8 mouse cellular contexts compared by ENCODE assay signal in the genomic region with DNA sequence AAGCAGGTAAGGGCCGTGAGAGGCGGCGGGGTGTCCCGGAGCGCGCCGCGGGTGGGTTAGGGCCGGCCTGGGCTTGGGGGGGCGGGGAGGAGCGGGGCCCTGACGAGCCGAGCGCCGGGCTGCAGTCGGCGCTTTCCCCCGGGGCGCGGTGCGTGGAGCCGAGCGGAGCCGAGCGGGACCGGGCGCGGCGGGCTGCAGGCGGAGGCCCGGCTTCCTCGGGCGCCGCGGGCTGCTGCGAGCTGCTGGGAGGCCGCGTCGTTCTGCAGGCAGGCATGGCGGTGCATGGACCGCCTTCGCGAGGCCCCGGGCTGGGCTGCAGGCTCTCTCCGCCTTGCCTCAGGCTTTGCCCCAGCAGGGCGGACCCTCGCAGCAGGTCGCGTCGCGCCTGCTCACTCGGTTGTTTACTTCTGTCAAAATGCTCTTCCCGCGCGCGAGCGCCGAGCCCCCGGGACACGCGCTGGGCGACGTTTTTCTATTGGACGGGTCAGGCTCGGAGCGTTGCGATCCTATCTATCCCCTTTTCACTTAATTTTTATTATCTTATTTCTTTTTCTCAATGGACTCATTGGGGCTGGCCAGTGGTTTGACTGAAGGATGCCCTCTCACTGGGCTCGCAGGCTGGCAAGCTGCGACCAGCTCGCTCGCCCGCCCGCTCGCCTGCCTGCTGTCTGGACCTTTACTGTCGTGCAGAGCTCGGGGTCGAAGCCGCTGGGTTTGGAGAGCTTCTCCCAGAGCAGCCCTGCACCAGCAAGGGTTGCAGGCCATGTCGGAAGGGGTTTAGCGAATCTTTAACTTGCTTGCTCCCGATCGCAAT. TPM values are rescaled to one million over a fixed set of nuclear protein-coding genes. Genes with fewer than 3 reads are reported as not detected.
DNase-seq lines count a peak whose midpoint lies in the region; ATAC-seq and TF ChIP-seq lines count a peak whose summit lies in the region.

No protein-coding gene starts in this region.

- H3K36me3 ChIP-seq in embryonic facial prominence, embryonic 11.5 days (replicated peaks; ENCODE audit: control insufficient read depth, insufficient read depth, low read depth, low read length) = no peaks in the 10 kb centered on the region; the same call in 1 of the 2 replicates
- H3K36me3 ChIP-seq in heart, adult 2 months (ENCODE audit: control insufficient read depth, insufficient read depth, low read length) = peaks cover 12% of the 10 kb centered on the region
- H3K36me3 ChIP-seq in kidney, embryonic 15.5 days = peaks cover 26% of the 10 kb centered on the region
- peaks cover 10% of the 10 kb centered on the region for H3K36me3 ChIP-seq in liver, embryonic 11.5 days (ENCODE audit: control insufficient read depth, insufficient read depth, low read length)
- H3K36me3 ChIP-seq in myocyte (ENCODE audit: control insufficient read depth, insufficient read depth) = peaks cover 10% of the 10 kb centered on the region
- peaks cover 4% of the 10 kb centered on the region for H3K36me3 ChIP-seq in stomach, embryonic 14.5 days (ENCODE audit: control insufficient read depth, insufficient read depth, low read length)

- ATAC-seq in CD4-positive, CD25-positive, alpha-beta regulatory T cell, adult 4 months = peak; percentile 16
- ATAC-seq in embryonic facial prominence, embryonic 11.5 days (replicated peaks; ENCODE audit: insufficient number of reproducible peaks, low FRiP score, low TSS enrichment, low read depth) = peak; percentile 54
- peak; percentile 84 for ATAC-seq in kidney, embryonic 15.5 days (replicated peaks; ENCODE audit: low FRiP score)
- ATAC-seq in liver, embryonic 11.5 days (replicated peaks; ENCODE audit: low FRiP score) = peak; percentile 65
- peak; percentile 73 for ATAC-seq in stomach, embryonic 14.5 days (ENCODE audit: insufficient number of reproducible peaks, insufficient read depth, low FRiP score, low read depth)

- TF ChIP-seq CTCF in heart, adult 2 months (IDR thresholded peaks at IDR 0.05) = no peak

- TF ChIP-seq POLR2A in heart, adult 2 months (IDR thresholded peaks at IDR 0.05; ENCODE audit: insufficient read depth, low read depth, low read length) = no peak
- no peak for TF ChIP-seq POLR2A in myocyte (IDR thresholded peaks at IDR 0.05; ENCODE audit: insufficient read length, low read depth)

- no peaks in the 10 kb centered on the region for H3K9me3 ChIP-seq in embryonic facial prominence, embryonic 11.5 days (replicated peaks; ENCODE audit: control insufficient read depth, low read length)
- H3K9me3 ChIP-seq in kidney, embryonic 15.5 days (replicated peaks) = no peaks in the 10 kb centered on the region
- no peaks in the 10 kb centered on the region for H3K9me3 ChIP-seq in liver, embryonic 11.5 days (ENCODE audit: control insufficient read depth, low read length)
- no peaks in the 10 kb centered on the region for H3K9me3 ChIP-seq in stomach, embryonic 14.5 days (ENCODE audit: control insufficient read depth, low read depth, low read length)

- no peaks in the 10 kb centered on the region for H3K27me3 ChIP-seq in embryonic facial prominence, embryonic 11.5 days (ENCODE audit: control insufficient read depth, insufficient read depth, low read length)
- H3K27me3 ChIP-seq in heart, adult 2 months (ENCODE audit: control insufficient read depth, insufficient read depth, low read length) = no peaks in the 10 kb centered on the region
- H3K27me3 ChIP-seq in kidney, embryonic 15.5 days = no peaks in the 10 kb centered on the region
- H3K27me3 ChIP-seq in liver, embryonic 11.5 days (replicated peaks; ENCODE audit: control insufficient read depth, insufficient read depth, low read length) = no peaks in the 10 kb centered on the region
- H3K27me3 ChIP-seq in myocyte (ENCODE audit: control insufficient read depth, insufficient read depth, insufficient read length) = no peaks in the 10 kb centered on the region
- H3K27me3 ChIP-seq in stomach, embryonic 14.5 days (ENCODE audit: control insufficient read depth, insufficient read depth, low read length) = no peaks in the 10 kb centered on the region

- no peak for TF ChIP-seq EP300 in heart, adult 2 months (IDR thresholded peaks at IDR 0.05; ENCODE audit: insufficient read depth, low read depth, low read length)

- peak overlapping the region; percentile 99 for H3K4me3 ChIP-seq in embryonic facial prominence, embryonic 11.5 days (ENCODE audit: low read depth, low read length)
- peak overlapping the region; percentile 86 for H3K4me3 ChIP-seq in heart, adult 2 months
- H3K4me3 ChIP-seq in kidney, embryonic 15.5 days (replicated peaks) = peak overlapping the region; percentile 99
- peak overlapping the region; percentile 99 for H3K4me3 ChIP-seq in liver, embryonic 11.5 days (ENCODE audit: low read depth, low read length)
- peak overlapping the region; percentile 43 for H3K4me3 ChIP-seq in myocyte
- peak overlapping the region; percentile 97 for H3K4me3 ChIP-seq in stomach, embryonic 14.5 days (ENCODE audit: low read depth, low read length)

- peak overlapping the region; percentile 85 for H3ac ChIP-seq in myocyte (ENCODE audit: control insufficient read depth, insufficient read length)

- peaks cover 5% of the 10 kb centered on the region; the same call in 1 of the 2 replicates for H3K79me2 ChIP-seq in heart, adult 2 months (replicated peaks; ENCODE audit: control insufficient read depth, insufficient read depth, low read length)
- peaks cover 47% of the 10 kb centered on the region for H3K79me2 ChIP-seq in myocyte (ENCODE audit: control insufficient read depth, insufficient read depth)

- H3K9ac ChIP-seq in embryonic facial prominence, embryonic 11.5 days (replicated peaks; ENCODE audit: low read length) = peak overlapping the region; percentile 96
- H3K9ac ChIP-seq in heart, adult 2 months (ENCODE audit: low read depth, low read length) = peak overlapping the region; percentile 99
- peak overlapping the region; percentile 99 for H3K9ac ChIP-seq in kidney, embryonic 15.5 days
- peak overlapping the region; percentile 99 for H3K9ac ChIP-seq in liver, embryonic 11.5 days (ENCODE audit: low read depth, low read length)
- H3K9ac ChIP-seq in stomach, embryonic 14.5 days (replicated peaks; ENCODE audit: low read depth, low read length) = peak overlapping the region; percentile 94

- H3K27ac ChIP-seq in embryonic facial prominence, embryonic 11.5 days (replicated peaks; ENCODE audit: low read depth, low read length) = peak overlapping the region; percentile 89
- H3K27ac ChIP-seq in heart, adult 2 months = peak overlapping the region; percentile 99
- H3K27ac ChIP-seq in kidney, embryonic 15.5 days = peak overlapping the region; percentile 97
- H3K27ac ChIP-seq in liver, embryonic 11.5 days (ENCODE audit: low read depth, low read length) = peak overlapping the region; percentile 94
- peak overlapping the region; percentile 94 for H3K27ac ChIP-seq in stomach, embryonic 14.5 days (ENCODE audit: low read length)

- no peaks in the 10 kb centered on the region; the same call in 1 of the 2 replicates for H3K4me1 ChIP-seq in embryonic facial prominence, embryonic 11.5 days (ENCODE audit: control insufficient read depth, insufficient read depth, low read length)
- H3K4me1 ChIP-seq in heart, adult 2 months (ENCODE audit: control insufficient read depth, insufficient read depth, low read length) = peaks cover 6% of the 10 kb centered on the region
- peaks cover 16% of the 10 kb centered on the region for H3K4me1 ChIP-seq in kidney, embryonic 15.5 days
- H3K4me1 ChIP-seq in liver, embryonic 11.5 days (replicated peaks; ENCODE audit: control insufficient read depth, insufficient read depth, low read length) = peaks cover 15% of the 10 kb centered on the region
- peaks cover 12% of the 10 kb centered on the region for H3K4me1 ChIP-seq in stomach, embryonic 14.5 days (ENCODE audit: control insufficient read depth, insufficient read depth, low read length)

- intact Hi-C loops in heart, adult 2 months (cut with DNase I) = loop anchor here (5.0 kb wide), 1 partner anchor 37 kb away; no protein-coding TSS in a partner anchor

- WGBS in embryonic facial prominence, embryonic 11.5 days = under 1% methylated on average over 78 of the region's 82 CpGs
- WGBS in heart, adult 2 months = under 1% methylated on average over 72 of the region's 82 CpGs
- under 1% methylated on average over 69 of the region's 82 CpGs for WGBS in kidney, embryonic 15.5 days
- WGBS in liver, embryonic 11.5 days = under 1% methylated on average over 76 of the region's 82 CpGs
- WGBS in stomach, embryonic 14.5 days = under 1% methylated on average over 54 of the region's 82 CpGs

- peak overlapping the region; percentile 89 for H3K4me2 ChIP-seq in embryonic facial prominence, embryonic 11.5 days (ENCODE audit: low read depth, low read length)
- peak overlapping the region; percentile 77 for H3K4me2 ChIP-seq in kidney, embryonic 15.5 days
- peak overlapping the region; percentile 95 for H3K4me2 ChIP-seq in liver, embryonic 11.5 days
- H3K4me2 ChIP-seq in myocyte (ENCODE audit: low read depth) = peak overlapping the region; percentile 91
- peak overlapping the region; percentile 98 for H3K4me2 ChIP-seq in stomach, embryonic 14.5 days (replicated peaks; ENCODE audit: low read depth, low read length)

- peak; percentile 58 for DNase-seq in adrenal gland, postnatal 25 days
- DNase-seq in embryonic facial prominence, embryonic 11.5 days (ENCODE audit: low spot score) = peak; percentile 51
- DNase-seq in heart, adult 2 months = peak in 1 of 2 experiments; percentile 79
- no peak for DNase-seq in liver, embryonic 11.5 days (ENCODE audit: low spot score)

RNA-seq across cellular contexts. Expression of a gene that starts 0.6 kb away (rescaled TPM):
- 10 to 100 TPM; 38.9 to 40.8 TPM for polyA plus RNA-seq in CD4-positive, CD25-positive, alpha-beta regulatory T cell, adult 4 months (2017; shearing (Covaris generic))
- total RNA-seq in adrenal gland, postnatal 25 days (2021) = 39.2 and 43.3 TPM in 2 replicates
- polyA plus RNA-seq in embryonic facial prominence, embryonic 11.5 days (2014; fragmentation: Nextera tagmentation; extraction: Ambion mirVana) = 88.7 and 103 TPM in 2 replicates
- 10 to 100 TPM; 20.4 to 20.6 TPM for total RNA-seq in heart, adult 2 months (2021)
- 3.4 and 6.1 TPM in 2 replicates for polyA plus RNA-seq in heart, adult 2 months (2012; rRNA removed)
- polyA plus RNA-seq in kidney, embryonic 15.5 days (2015; fragmentation: Nextera tagmentation; extraction: Ambion mirVana) = 74.7 and 75.6 TPM in 2 replicates
- 80.6 and 82.5 TPM in 2 replicates for polyA plus RNA-seq in liver, embryonic 11.5 days (2014; fragmentation: Nextera tagmentation; extraction: Ambion mirVana)
- polyA plus RNA-seq in myocyte (2012; fragmentation: generic; extraction: Trizol) = 6.5 TPM
- 78.8 and 78.9 TPM in 2 replicates for polyA plus RNA-seq in stomach, embryonic 14.5 days (2014; fragmentation: Nextera tagmentation; extraction: Ambion mirVana)

RNA-seq across cellular contexts. Expression of a gene that starts 11.9 kb away (rescaled TPM):
- polyA plus RNA-seq in CD4-positive, CD25-positive, alpha-beta regulatory T cell, adult 4 months (2017; shearing (Covaris generic)) = 100 to 1,000 TPM; 158 to 191 TPM
- total RNA-seq in adrenal gland, postnatal 25 days (2021) = 52.6 and 90.3 TPM in 2 replicates
- polyA plus RNA-seq in embryonic facial prominence, embryonic 11.5 days (2014; fragmentation: Nextera tagmentation; extraction: Ambion mirVana) = 507 and 549 TPM in 2 replicates
- total RNA-seq in heart, adult 2 months (2021) = 10 to 100 TPM; 65.8 to 74.1 TPM
- 155 and 162 TPM in 2 replicates for polyA plus RNA-seq in heart, adult 2 months (2012; rRNA removed)
- polyA plus RNA-seq in kidney, embryonic 15.5 days (2015; fragmentation: Nextera tagmentation; extraction: Ambion mirVana) = 381 and 430 TPM in 2 replicates
- polyA plus RNA-seq in liver, embryonic 11.5 days (2014; fragmentation: Nextera tagmentation; extraction: Ambion mirVana) = 400 and 410 TPM in 2 replicates
- 34.3 TPM for polyA plus RNA-seq in myocyte (2012; fragmentation: generic; extraction: Trizol)
- polyA plus RNA-seq in stomach, embryonic 14.5 days (2014; fragmentation: Nextera tagmentation; extraction: Ambion mirVana) = 335 and 346 TPM in 2 replicates

Comparison
In these comparisons a context has a peak if more than half of its experiments do, and no peak if none do; other contexts are left out.
1. ATAC-seq: peak in every context shown above with its lines; median percentile 84 in kidney, embryonic 15.5 days; 73 in stomach, embryonic 14.5 days; 65 in liver, embryonic 11.5 days; 54 in embryonic facial prominence, embryonic 11.5 days; 16 in CD4-positive, CD25-positive, alpha-beta regulatory T cell, adult 4 months.
2. H3K4me3 ChIP-seq: peak in every context shown above with its lines; median percentile 99 in embryonic facial prominence, embryonic 11.5 days; 99 in kidney, embryonic 15.5 days; 99 in liver, embryonic 11.5 days; 97 in stomach, embryonic 14.5 days; 86 in heart, adult 2 months; 43 in myocyte.